8 mouse cellular contexts compared by ENCODE assay signal in the genomic region with DNA sequence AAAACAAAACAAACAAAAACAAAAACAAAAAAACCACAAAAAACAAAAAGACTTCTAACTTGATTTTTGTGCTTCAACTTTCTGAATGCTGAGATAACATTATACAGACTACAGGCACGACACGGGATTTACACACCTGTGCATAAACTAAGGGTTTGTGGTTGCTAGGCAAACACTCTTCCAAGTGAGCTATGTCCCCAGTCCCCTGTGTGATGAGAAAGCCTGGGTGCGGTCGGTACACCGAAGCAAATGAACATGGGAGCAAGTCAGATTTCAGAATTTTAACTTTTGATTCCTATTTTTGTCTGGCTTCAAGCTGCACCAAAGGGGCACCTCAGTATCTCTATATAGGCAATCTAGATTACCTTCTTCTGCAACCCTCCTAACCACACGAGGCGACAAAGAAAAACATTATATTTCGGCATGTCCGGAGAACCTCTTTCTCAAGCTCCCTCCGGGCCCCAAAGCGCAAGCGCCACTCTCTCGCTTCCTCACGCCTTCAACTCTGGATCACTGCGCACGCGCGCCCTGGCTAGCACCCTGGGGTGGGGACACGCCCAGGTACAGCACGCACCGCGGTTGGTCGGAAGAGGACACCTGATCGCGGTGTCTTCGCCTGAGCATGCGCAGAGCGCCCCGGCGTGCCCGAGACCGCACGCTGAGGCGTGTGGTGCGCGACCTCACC. TPM values are rescaled to one million over a fixed set of nuclear protein-coding genes. Genes with fewer than 3 reads are reported as not detected.
A peak's percentile ranks its signal among the peaks of the same experiment; 100 is the strongest.
DNase-seq lines count a peak whose midpoint lies in the region; ATAC-seq lines count a peak whose summit lies in the region.

Gene Parp6, plus strand, starts transcription at position 663 of the 685 bp plus-strand sequence.

- H3K4me3 ChIP-seq in forebrain, embryonic 14.5 days (ENCODE audit: low read depth, low read length): peak within 1 kb of the TSS; percentile 90
- H3K4me3 ChIP-seq in neural tube, embryonic 15.5 days (replicated peaks): peak within 1 kb of the TSS; percentile 88

- no peaks in the 10 kb centered on the region for H3K9me3 ChIP-seq in forebrain, embryonic 14.5 days (replicated peaks; ENCODE audit: control insufficient read depth, low read length)
- H3K9me3 ChIP-seq in neural tube, embryonic 15.5 days (replicated peaks): no peaks in the 10 kb centered on the region

- peak; percentile 99 for DNase-seq in ES-CJ7 (ENCODE audit: low read depth, low spot score)
- DNase-seq in cerebellum, adult 11 months: peak; percentile 100
- DNase-seq in forebrain, embryonic 14.5 days (ENCODE audit: low spot score): peak; percentile 99
- peak; percentile 100 for DNase-seq in heart, postnatal 14 days
- DNase-seq in layer of hippocampus, adult 11-12 months (ENCODE audit: low spot score): peak; percentile 100
- DNase-seq in lung, adult 18-20 months: peak; percentile 100
- DNase-seq in testis, postnatal 14 days (ENCODE audit: low spot score): peak; percentile 100

- intact Hi-C loops in heart, postnatal 14 days (cut with DNase I): loop anchor here (5.0 kb wide), 1 partner anchor 41 kb away; the partner anchor contains the start of gene Pkm

- peak; percentile 97 for ATAC-seq in forebrain, embryonic 14.5 days
- peak; percentile 98 for ATAC-seq in neural tube, embryonic 15.5 days (ENCODE audit: low FRiP score)

- peak within 1 kb of the TSS; percentile 92 for H3K27ac ChIP-seq in forebrain, embryonic 14.5 days (ENCODE audit: low read depth, low read length)
- peak within 1 kb of the TSS; percentile 91 for H3K27ac ChIP-seq in neural tube, embryonic 15.5 days (replicated peaks)

- 2% methylated on average over 36 of the region's 36 CpGs for WGBS in forebrain, embryonic 14.5 days
- WGBS in neural tube, embryonic 15.5 days: under 1% methylated on average over 36 of the region's 36 CpGs

- H3K27me3 ChIP-seq in forebrain, embryonic 14.5 days (replicated peaks; ENCODE audit: control insufficient read depth, insufficient read depth, low read length): no peaks in the 10 kb centered on the region
- H3K27me3 ChIP-seq in neural tube, embryonic 15.5 days (replicated peaks): no peaks in the 10 kb centered on the region

- H3K9ac ChIP-seq in forebrain, embryonic 14.5 days (ENCODE audit: low read length): peak within 1 kb of the TSS; percentile 92
- peak within 1 kb of the TSS; percentile 88 for H3K9ac ChIP-seq in neural tube, embryonic 15.5 days (replicated peaks)

- peaks cover 11% of the 10 kb centered on the region; the same call in 1 of the 2 replicates for H3K4me1 ChIP-seq in forebrain, embryonic 14.5 days (ENCODE audit: control insufficient read depth, insufficient read depth, low read length)
- peaks cover 30% of the 10 kb centered on the region for H3K4me1 ChIP-seq in neural tube, embryonic 15.5 days

- 0 out of 2 replicates have a peak, but pooled peaks cover 3% of the 10 kb centered on the region for H3K36me3 ChIP-seq in forebrain, embryonic 14.5 days (ENCODE audit: control insufficient read depth, insufficient read depth, low read length)
- no peaks in the 10 kb centered on the region for H3K36me3 ChIP-seq in neural tube, embryonic 15.5 days

- H3K4me2 ChIP-seq in forebrain, embryonic 14.5 days (ENCODE audit: low read length): peak within 1 kb of the TSS; percentile 73
- H3K4me2 ChIP-seq in neural tube, embryonic 15.5 days: peak within 1 kb of the TSS; percentile 70

RNA-seq across cellular contexts. Expression of gene Parp6, which starts in this region (rescaled TPM):
- 211 and 219 TPM in 2 replicates for polyA plus RNA-seq in forebrain, embryonic 14.5 days (2014; fragmentation: Nextera tagmentation; extraction: Ambion mirVana)
- total RNA-seq in heart, postnatal 14 days (2021): 10 to 100 TPM; 18.5 to 22.2 TPM
- polyA plus RNA-seq in neural tube, embryonic 15.5 days (2015; fragmentation: Nextera tagmentation; extraction: Ambion mirVana): 180 and 208 TPM in 2 replicates

Comparison
In these comparisons a context has a peak if more than half of its experiments do, and no peak if none do; other contexts are left out.
1. Peak in every context shown above with its lines: DNase-seq, ATAC-seq, H3K4me3 ChIP-seq and H3K27ac ChIP-seq.